Mouse (Mus musculus) hindbrain, embryonic 10.5 days (tissue): ENCODE measurements at regions not wholly inside any gene's neighbourhood (a gene's known extent, or its start where the extent isn't known, plus 50 kb on each side); places are given as distances from the start of the nearest gene placed in this dataset.

ENCODE experiments used
- DNase-seq: peaks from one replicate; pipeline ENCODE4 v3.0.0-alpha.2; 2017; ENCODE audit warnings: low spot score
- H3K27ac ChIP-seq: fragments of 300-500 bp; sonication (generic); 2 replicates; pipeline ENCODE4 v1.5.1; 2016; ENCODE audit warnings: mild to moderate bottlenecking, moderate library complexity
- H3K27me3 ChIP-seq: fragments of 300-500 bp; sonication (generic); 2 replicates; pipeline ENCODE4 v1.6.1; 2016; ENCODE audit warnings: mild to moderate bottlenecking; ENCODE audit not compliant: poor library complexity, insufficient read depth, severe bottlenecking
- H3K36me3 ChIP-seq: fragments of 300-500 bp; sonication (generic); 2 replicates; pipeline ENCODE4 v1.6.1; 2016; ENCODE audit warnings: mild to moderate bottlenecking, moderate library complexity
- H3K4me1 ChIP-seq: fragments of 300-500 bp; sonication (generic); replicated peaks from 2 replicates; pipeline ENCODE4 v1.6.1; 2016; ENCODE audit warnings: mild to moderate bottlenecking
- H3K4me3 ChIP-seq: fragments of 300-500 bp; sonication (generic); 2 replicates; pipeline ENCODE4 v1.5.1; 2016; ENCODE audit warnings: mild to moderate bottlenecking, moderate library complexity
- H3K9me3 ChIP-seq: fragments of 300-500 bp; sonication (generic); 2 replicates; pipeline ENCODE4 v1.6.1; 2016; ENCODE audit warnings: mild to moderate bottlenecking, moderate library complexity
- WGBS: fragments of 180-500 bp; shearing (Covaris S2); methylation state at CpG from one replicate; pipeline ENCODE4 v1.1.7; 2016; 5-methylcytosine and 5-hydroxymethylcytosine counted together

DNA sequence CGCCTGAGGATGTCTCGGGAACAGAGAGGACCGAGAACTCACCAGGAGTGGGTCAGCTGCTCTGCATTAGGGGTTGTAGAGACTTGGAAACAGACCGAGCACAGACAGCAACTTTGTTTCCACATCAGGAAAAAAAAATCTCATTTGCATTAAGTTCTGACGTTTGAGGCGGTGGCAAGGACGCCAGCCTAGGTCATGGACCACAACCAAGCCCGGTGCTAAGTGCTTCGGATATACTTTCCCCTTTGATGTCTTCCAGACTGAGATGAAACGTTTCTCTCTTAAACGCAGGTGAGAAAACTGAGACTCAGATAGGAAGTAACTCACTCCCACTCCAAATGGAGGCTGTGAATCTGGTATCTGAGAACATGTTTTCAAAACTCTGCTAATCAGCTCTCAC, 169.9 kb downstream of the Fam43a start:
- Histone ChIP-seq H3K4me3 (no peak overlapping the region), H3K4me1 (peaks cover 42% of the 10 kb centered on the region), H3K36me3 (no peaks in the 10 kb centered on the region), H3K9me3 (no peaks in the 10 kb centered on the region), H3K27me3 (no peaks in the 10 kb centered on the region), H3K27ac (no peak overlapping the region)
- no peak for DNase-seq
- 32% methylated on average over 11 of the region's 11 CpGs for WGBS

DNA sequence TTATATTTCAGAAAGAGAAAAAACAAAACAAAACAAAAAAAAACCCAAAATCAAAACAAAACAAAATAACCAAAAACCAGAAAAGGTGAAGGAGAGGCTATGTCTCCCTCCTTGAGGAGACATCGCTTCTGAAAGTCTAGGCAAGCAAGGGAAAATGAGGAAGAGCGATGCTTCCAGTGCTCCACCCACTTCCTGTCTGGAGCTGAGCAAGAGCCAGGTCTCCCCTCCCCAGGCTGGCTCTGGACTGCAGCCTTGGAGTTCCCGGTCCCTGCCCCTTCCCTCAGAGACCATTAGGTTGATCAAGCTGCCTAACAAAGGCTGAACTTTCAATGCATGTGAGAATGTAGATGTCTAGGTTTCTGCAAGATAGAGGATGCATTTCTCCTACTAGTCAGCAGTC, 173.3 kb downstream of the Fam43a start:
- 55% methylated on average over 3 of the region's 3 CpGs for WGBS
- H3K9me3 ChIP-seq, result no peaks in the 10 kb centered on the region
- no peak overlapping the region for H3K4me3 ChIP-seq
- peak overlapping the region; percentile 56 for H3K27ac ChIP-seq
- DNase-seq, result no peak
- H3K27me3 ChIP-seq, result no peaks in the 10 kb centered on the region
- H3K36me3 ChIP-seq, result no peaks in the 10 kb centered on the region
- peaks cover 64% of the 10 kb centered on the region for H3K4me1 ChIP-seq

DNA sequence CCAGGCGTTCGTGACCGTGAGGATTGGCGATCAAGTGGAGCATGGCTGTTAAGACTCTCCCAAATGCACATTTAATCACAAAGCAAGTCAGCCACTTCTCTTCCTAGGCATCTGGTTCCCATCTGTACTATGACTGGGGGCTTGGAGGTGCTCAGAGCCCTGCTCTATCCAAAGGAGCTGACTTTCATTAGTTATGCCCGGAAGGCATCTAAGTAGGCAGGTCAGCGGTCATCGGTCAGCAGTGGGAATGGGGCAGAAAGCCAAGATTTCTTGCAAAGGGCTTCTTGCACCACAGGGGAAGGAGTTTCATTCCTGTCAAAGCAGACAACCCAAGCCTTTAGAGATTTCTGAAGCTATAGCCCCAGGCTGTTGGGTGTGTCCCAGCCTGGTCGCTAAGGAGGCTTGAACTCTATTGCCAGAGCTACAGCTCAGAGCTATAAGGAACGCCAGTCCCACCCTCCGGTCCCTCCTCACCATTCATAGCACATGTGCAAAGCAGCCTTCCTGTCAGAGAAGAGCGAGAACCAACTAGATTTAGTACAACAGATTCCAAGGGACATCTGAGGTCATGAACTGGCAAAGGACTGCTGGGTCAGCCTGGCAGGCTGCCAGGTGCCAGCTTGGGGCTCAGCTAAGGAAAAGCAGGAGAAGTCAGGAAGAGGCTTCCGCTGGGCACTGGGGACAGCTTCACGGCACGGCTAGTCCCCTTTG, 175.6 kb downstream of the Fam43a start:
- Histone ChIP-seq H3K4me3 (no peak overlapping the region), H3K27me3 (no peaks in the 10 kb centered on the region), H3K27ac (peak overlapping the region; percentile 66), H3K4me1 (peaks cover 50% of the 10 kb centered on the region), H3K36me3 (no peaks in the 10 kb centered on the region), H3K9me3 (no peaks in the 10 kb centered on the region)
- WGBS, result 61% methylated on average over 14 of the region's 14 CpGs
- DNase-seq, result peak; percentile 54

- no peaks in the 10 kb centered on the region for H3K36me3 ChIP-seq
- peak overlapping the region; percentile 66 for H3K27ac ChIP-seq
- H3K27me3 ChIP-seq, result no peaks in the 10 kb centered on the region
- peaks cover 50% of the 10 kb centered on the region for H3K4me1 ChIP-seq
- WGBS, result 59% methylated on average over 21 of the region's 21 CpGs
- H3K9me3 ChIP-seq, result no peaks in the 10 kb centered on the region
- no peak overlapping the region for H3K4me3 ChIP-seq
- no peak for DNase-seq
These were observed 176.5 kb downstream of the Fam43a start for GRCm38 (mm10) chr16:30775740-30776700.

GRCm38 (mm10) chr16:30777416-30777815, 177.9 kb downstream of the Fam43a start:
- Histone ChIP-seq H3K27ac (no peak overlapping the region), H3K9me3 (no peaks in the 10 kb centered on the region), H3K36me3 (no peaks in the 10 kb centered on the region), H3K4me1 (peaks cover 45% of the 10 kb centered on the region), H3K27me3 (no peaks in the 10 kb centered on the region), H3K4me3 (no peak overlapping the region)
- no peak for DNase-seq
- WGBS, result 85% methylated on average over 6 of the region's 6 CpGs

DNA sequence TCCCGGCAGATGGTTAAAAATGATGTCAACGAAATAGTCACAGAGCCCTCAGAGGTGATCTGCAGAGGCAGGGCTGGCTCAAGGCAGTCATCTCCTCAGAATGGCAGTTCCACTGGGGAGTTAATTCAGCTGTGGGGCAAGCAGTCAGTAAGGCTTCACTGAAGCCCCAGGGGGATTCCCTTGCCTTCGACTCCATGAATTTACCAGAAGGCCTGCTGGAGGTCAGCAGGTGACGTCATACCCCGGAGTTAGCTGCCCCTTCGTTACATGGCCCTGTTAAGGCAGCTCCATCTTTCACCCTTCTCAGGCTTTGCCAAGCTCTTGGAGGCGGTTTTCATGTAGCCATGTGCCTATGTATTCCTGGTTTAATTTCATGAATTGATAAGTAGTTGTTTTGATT, 178.6 kb downstream of the Fam43a start:
- no peak for DNase-seq
- WGBS, result 69% methylated on average over 7 of the region's 7 CpGs
- H3K27ac ChIP-seq, result no peak overlapping the region

DNA sequence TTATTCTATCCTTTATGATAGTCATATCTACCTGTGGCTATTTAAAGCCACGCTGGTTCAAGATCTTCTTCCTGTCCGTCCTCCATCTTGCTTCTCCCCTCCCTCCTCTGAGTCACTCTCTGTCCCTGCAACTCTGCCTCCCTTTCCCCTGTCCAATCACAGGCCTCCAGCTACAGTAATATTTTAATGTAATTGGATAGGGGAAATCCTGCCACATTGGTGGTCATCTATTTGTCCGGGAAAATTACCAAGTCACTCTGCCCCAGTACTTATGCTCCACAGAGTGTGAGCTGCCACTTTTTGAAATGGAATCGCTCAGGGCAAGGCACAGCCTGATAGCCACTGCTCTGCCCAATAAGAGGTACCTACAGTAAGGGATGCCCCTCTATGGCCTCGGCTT, 179.4 kb downstream of the Fam43a start:
- Histone ChIP-seq H3K9me3 (no peaks in the 10 kb centered on the region), H3K27ac (no peak overlapping the region), H3K4me1 (peaks cover 32% of the 10 kb centered on the region), H3K27me3 (no peaks in the 10 kb centered on the region), H3K4me3 (no peak overlapping the region), H3K36me3 (no peaks in the 10 kb centered on the region)
- WGBS, result 87% methylated on average over 5 of the region's 5 CpGs
- no peak for DNase-seq

More for the DNA sequence above, 178.6 kb downstream of the Fam43a start:
- Histone ChIP-seq H3K9me3 (no peaks in the 10 kb centered on the region), H3K27me3 (no peaks in the 10 kb centered on the region), H3K36me3 (no peaks in the 10 kb centered on the region), H3K4me1 (peaks cover 40% of the 10 kb centered on the region), H3K4me3 (no peak overlapping the region)

DNA sequence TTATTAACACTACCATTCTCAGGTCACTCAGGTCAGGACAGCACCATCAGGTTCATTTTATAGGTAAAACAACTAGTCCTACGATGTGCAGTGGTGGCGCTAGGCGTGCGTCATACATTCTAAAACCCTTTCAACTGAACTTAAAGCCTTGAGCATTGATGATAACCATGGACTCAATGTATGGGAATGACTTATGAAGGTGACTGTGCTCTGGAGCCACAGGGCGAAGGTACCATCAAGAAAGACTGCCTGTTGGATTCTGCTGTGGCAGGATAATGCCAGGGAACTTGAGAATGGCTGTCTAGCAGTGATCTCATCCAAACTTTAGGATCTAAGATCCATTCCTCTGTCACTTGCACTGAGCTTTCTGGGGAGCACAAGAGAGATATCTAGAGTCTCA, 184.7 kb downstream of the Fam43a start:
- Histone ChIP-seq H3K36me3 (no peaks in the 10 kb centered on the region), H3K4me1 (peaks cover 3% of the 10 kb centered on the region; the same call in 1 of the 2 replicates), H3K27me3 (no peaks in the 10 kb centered on the region), H3K27ac (no peak overlapping the region), H3K9me3 (no peaks in the 10 kb centered on the region), H3K4me3 (no peak overlapping the region)
- 91% methylated on average over 5 of the region's 5 CpGs for WGBS
- no peak for DNase-seq

DNA sequence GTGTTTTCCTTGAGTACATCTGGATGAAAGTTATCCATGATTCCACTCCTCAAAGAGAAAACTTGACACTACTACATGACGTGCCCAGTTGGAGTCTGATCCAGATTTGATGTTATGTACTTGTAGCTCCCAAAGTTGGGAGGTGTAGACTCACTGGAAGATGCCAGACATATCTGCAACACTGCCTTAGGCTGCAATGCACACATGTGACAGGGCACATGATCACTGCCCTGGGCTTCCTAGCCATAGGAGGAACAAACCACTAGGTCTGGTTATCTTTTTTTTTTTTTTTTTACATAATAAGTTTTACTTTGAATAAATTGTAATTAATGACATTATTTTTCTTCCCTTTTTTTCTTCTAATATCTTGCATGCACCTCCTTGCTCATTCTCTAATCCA, 185.4 kb downstream of the Fam43a start:
- no peaks in the 10 kb centered on the region for H3K27me3 ChIP-seq
- H3K4me1 ChIP-seq, result peaks cover 9% of the 10 kb centered on the region
- WGBS, result 88% methylated on average over 1 of the region's 1 CpGs
- no peak for DNase-seq
- no peaks in the 10 kb centered on the region for H3K36me3 ChIP-seq
- no peak overlapping the region for H3K27ac ChIP-seq
- no peaks in the 10 kb centered on the region for H3K9me3 ChIP-seq
- no peak overlapping the region for H3K4me3 ChIP-seq

- Histone ChIP-seq H3K36me3 (no peaks in the 10 kb centered on the region), H3K4me3 (no peak overlapping the region), H3K27me3 (no peaks in the 10 kb centered on the region), H3K9me3 (no peaks in the 10 kb centered on the region), H3K27ac (no peak overlapping the region), H3K4me1 (peaks cover 20% of the 10 kb centered on the region)
- no peak for DNase-seq
- WGBS, result 96% methylated on average over 3 of the region's 3 CpGs
These were observed 186.5 kb downstream of the Fam43a start for GRCm38 (mm10) chr16:30786060-30786459.

DNA sequence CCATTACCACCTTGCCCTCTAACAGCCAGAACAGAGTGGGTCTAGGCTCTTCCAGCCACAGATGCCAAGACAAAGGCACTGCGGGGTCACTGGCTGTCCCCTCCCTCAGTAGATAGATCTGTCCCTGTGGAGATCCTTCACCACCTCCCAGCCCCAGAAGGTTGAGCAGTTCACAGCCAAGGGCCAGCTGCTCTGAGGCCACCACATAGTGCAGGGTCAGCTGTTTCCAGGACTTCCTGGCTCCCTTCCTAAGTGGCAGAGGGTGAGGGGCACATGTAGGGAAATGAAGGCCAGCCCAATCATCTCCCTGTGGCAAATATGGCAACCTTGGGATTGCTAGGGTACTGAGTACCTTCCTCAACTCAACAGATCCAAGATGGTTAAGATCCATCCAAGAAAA, 187.8 kb downstream of the Fam43a start:
- H3K4me3 ChIP-seq, result no peak overlapping the region
- 85% methylated on average over 1 of the region's 1 CpGs for WGBS

DNA sequence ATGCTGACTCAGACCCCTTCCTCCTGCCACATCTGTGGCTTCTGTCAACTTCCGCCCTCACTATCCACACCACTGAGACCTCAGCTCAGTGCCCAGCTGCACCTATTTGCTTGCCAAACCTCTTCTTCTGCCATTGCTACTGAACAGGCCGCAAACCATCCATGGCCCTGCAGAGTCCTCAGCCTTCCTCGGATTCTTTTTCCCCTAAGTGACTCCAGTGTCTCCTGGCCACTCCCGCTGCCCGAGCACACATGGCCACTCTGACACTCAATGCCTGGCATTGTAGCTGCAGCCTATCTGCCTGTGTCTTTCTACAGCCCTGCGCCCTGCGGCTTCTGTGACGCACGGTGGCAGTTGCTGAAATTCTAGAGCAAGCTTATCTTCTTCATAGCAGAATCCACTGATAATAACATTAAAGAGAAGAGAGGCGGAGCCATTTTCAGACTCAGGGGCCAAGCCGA, 188.8 kb downstream of the Fam43a start:
- DNase-seq, result no peak
- Histone ChIP-seq H3K27me3 (no peaks in the 10 kb centered on the region), H3K4me1 (peaks cover 25% of the 10 kb centered on the region), H3K9me3 (no peaks in the 10 kb centered on the region), H3K27ac (no peak overlapping the region), H3K4me3 (no peak overlapping the region), H3K36me3 (no peaks in the 10 kb centered on the region)
- 82% methylated on average over 11 of the region's 11 CpGs for WGBS

More for the DNA sequence above, 187.8 kb downstream of the Fam43a start:
- H3K36me3 ChIP-seq, result no peaks in the 10 kb centered on the region
- no peak overlapping the region for H3K27ac ChIP-seq
- no peaks in the 10 kb centered on the region for H3K27me3 ChIP-seq
- peaks cover 25% of the 10 kb centered on the region for H3K4me1 ChIP-seq
- no peaks in the 10 kb centered on the region for H3K9me3 ChIP-seq
- DNase-seq, result no peak
